Mouse (Mus musculus) embryo, embryonic 10.5 days (tissue): ENCODE results near the gene Tas1r3.

Source experiments
- DNase-seq: peaks from one replicate; pipeline ENCODE4 v3.0.0-alpha.2; 2015; ENCODE audit warnings: low spot score

The Tas1r3 gene

GRCm38 (mm10) chr4:155841651-155842270 is 21.4 kb downstream of the Tas1r3 start:
- no peak for DNase-seq

DNA sequence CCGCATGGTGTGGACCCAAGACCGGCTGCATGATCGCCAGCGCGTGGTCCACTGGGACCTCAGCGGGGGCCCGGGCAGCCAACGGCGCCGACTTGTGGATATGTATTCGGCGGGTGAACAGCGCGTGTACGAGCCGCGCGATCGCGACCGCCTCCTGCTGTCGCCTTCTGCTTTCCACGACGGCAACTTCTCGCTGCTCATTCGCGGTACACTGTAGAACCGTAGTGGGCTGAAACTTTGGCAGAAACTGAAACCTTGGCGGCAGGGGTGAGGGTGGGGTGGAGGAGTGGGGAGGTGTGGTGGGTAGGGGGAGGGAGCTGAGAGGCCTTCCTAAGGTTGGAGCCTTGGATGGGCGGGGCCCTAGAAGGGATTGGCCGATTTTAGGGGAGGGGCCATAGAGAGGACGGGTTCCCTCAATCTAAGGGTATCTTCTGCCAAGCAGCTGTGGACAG is 22.1 kb downstream of the Tas1r3 start:
- DNase-seq: peak; percentile 81

DNA sequence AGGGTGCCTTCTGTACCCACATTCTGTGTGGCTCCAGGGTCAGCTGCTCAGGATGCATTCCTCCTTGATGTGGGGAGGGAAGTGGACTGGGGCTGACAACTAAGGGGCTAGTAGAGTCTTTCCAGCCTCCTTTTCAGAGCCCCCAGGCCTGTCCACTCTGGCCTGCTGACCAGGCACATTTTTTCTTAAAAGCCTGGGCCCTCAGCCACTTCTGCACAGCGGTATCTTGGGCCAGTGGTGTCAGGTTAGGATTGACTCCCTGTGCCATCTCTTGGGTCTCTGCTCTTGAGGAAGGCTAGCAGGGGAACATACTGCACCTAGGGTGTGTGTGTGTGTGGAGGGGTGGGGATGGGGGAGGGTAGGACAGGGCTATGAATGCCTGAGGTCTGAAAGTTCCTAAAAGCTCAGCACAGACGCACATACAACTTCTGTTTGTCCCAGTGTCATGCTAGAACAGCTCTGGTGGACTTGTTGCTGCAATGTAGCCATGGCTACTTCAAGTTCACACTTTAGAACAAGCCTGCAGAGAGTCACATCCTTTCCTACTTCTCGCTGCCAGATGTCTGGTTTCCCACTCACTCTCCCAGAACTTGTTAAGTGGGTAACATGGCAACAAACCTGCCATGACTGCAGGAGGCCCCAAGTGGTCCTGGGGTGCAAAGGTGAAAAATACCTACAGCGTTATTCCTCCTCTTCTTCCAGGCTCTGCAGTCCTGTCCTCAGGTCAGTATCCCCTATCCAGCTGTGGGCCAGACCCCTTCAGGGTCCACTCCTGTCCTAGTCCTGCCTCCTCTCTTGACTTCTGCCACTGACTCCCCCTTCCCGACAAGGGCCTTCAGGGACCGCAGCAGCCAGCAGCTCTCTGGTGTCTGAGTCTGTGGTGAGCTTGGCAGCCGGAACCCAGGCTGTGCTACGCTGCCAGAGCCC is 22.8 kb downstream of the Tas1r3 start:
- peak; percentile 29 for DNase-seq

DNA sequence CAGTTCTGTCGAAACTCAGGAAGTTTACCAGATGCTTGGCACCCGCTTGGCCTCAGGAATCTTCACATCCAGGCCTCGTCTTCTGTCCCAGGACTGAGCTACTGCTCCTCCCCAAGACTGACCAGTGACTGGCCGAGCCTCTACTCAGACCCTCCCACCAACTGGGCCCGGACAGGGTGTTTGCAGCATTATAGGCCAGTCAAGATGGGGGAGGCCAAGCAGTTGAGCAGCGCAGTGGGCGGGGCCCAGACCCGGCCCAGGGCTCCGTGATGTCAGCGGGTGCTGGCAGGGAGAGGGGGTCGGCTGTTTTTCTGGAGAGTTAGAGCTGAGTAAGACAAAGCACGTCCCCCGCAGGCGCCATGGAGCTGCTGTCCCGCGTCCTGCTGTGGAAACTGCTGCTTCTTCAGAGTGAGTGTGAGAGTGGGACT is 23.7 kb downstream of the Tas1r3 start, which contains the start of gene Mxra8:
Gene Mxra8, plus strand, starts transcription at position 198 of the 428 bp plus-strand sequence.
- peak; percentile 91 for DNase-seq

DNA sequence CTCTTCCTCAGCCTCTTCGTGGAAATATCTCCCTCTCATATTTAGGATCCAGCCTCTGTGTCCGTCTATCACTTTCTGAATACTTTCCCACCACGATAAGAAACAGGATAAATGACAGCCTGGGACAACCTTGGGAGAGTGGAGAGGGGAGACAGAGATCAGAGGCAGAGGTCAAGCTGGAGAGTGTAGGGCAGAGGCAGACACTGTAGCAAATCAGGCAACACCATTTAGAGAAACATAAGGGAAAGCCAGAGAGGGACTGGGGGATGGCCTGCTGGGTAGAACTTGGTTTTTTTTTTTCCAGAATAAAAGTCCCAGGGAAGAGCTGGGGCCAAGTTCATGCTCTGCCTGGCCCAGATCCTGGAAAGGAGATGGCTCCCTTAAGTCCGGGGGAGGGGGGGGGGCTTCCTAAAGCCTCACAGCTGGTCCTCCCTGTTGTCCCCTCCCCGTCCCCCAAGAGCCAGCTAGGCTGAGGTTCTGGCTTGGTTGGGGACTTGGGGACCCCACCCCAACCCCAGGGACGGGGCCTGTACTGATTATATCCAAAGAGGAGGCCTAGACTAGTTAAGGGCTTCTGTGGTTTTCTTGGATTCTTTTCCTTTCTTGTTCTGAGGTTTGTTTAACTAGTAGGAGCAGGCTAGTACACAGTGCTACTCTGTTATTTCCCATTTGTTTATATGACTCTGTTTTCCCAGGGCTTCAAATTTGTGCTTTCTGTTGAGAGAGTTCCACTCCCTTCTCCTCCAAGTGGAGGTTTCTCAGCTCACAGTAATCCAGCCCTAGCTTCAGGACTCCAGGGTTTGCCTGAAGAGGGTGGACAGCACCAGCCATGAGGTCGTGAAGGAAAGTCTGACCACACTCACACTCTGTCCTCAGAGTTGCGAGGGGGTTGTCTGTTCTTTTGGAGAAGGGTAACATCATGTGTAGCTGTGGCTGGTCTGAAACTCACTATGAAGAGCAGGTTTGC is 24.7 kb downstream of the Tas1r3 start:
- no peak for DNase-seq

- DNase-seq: no peak
Measured at GRCm38 (mm10) chr4:155837404-155838010, 25.7 kb downstream of the Tas1r3 start.

DNA sequence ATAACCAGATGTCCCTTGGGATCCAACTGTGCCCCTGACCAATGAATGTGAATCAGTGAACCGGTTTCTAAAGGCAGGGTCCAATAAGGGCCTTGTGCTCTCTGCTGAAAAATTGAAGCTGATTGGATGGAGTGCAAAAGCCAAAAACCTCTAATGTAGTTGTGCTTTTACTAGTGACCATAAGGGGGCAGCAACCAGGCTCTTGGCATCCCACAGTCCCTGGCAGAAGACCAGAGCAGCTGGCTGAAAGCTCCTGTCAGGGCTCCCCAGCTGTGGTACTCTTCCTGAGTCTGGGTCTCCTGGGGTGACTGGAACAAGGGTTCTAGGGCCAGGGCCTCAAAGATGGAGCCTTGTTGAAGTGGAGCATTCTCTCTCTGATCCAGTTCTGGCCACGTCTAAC is 29.3 kb downstream of the Tas1r3 start:
- DNase-seq: peak; percentile 87

- no peak for DNase-seq
Measured at GRCm38 (mm10) chr4:155833234-155833633, 29.9 kb downstream of the Tas1r3 start.

DNA sequence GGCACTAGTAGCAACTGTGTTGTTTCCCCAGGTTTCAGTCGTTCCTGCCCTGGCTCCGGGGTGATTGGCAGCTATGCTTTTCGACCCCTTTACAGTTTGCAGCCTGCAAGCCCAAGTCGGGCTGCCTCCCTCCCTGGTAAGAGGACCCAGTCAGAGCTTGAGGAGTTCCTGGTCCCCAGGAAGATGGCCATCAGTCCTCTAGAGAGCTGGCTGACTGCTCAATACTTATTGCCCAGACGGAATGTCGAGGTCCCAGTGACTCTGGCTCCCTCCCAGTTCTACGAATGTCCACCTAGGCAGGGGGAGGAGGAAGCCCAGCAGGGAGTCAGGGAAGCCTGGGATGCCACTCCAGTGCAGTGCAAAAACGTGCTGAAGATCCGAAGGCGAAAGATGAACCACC is 30.8 kb downstream of the Tas1r3 start:
- DNase-seq: no peak

DNA sequence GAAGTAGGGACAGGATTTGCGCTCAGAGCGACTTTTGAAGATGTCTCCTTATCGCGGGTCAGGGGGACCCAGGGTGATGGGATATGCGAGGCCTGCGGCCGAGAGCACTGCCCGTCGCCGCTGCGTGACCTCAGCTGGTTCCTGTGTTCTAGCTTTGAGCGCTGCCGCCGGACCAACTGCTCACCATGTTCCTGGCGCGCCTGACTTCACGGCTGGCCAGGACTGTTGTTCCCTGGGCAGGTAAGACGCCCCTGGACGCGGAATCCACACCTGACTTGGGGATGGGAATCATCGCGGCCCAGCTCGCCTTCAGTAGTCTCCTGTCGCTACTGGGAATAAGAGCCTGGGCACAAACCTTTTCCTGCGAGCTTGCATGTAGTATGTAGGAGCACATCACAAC is 31.3 kb downstream of the Tas1r3 start:
- DNase-seq: no peak

DNA sequence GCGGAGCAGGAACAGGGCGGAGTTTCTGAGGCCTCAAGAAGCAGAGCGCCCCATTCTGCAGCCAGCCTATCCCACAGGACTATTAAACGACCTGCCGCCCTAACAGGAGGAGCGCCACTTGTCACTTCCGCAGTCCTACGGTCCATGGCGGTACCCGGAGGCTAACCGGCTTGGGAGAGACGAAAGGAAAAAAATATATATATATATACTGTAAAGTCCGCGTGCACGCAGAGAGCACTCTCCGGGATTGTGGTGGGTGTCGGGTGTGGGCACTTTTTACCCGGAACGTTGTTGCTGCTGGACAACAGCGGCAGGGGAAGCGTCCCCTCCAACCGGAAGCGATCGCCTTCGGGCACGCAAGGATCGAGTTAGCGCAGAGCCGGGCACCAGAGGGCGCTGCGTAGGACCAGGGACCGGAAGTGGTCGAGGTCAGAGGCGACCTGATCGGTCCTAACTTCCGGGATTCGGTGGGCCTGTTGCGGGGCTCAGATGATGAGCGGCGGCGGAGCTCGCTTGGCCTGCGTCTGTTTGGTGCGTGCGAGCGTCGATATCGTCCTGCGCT is 31.9 kb downstream of the Tas1r3 start, which contains the start of gene Aurkaip1:
Gene Aurkaip1, plus strand, starts transcription at position 68 of the 562 bp plus-strand sequence.
- DNase-seq: peak; percentile 98

DNA sequence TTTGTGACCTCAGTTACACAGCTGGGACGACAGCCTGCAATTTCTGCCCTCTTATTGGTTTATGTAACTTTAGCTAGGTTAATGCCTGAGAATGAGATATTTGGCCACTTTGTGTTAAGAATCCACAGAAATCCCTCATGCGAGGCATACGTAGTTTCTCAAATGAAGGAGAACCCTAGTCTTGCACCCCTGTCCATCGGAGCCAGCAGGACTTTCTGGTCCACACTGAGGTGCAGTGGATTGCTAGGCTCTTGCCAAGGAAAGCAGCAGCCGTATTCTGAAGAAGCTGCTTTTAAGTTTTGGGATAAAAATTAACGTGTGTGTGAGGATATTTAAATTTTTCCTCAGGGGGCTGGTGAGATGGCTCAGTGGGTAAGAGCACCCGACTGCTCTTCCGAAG is 32.6 kb downstream of the Tas1r3 start:
- DNase-seq: no peak

GRCm38 (mm10) chr4:155829866-155830265 is 33.3 kb downstream of the Tas1r3 start:
- no peak for DNase-seq

- DNase-seq: no peak
Measured at GRCm38 (mm10) chr4:155823443-155823842, 39.7 kb downstream of the Tas1r3 start.

DNA sequence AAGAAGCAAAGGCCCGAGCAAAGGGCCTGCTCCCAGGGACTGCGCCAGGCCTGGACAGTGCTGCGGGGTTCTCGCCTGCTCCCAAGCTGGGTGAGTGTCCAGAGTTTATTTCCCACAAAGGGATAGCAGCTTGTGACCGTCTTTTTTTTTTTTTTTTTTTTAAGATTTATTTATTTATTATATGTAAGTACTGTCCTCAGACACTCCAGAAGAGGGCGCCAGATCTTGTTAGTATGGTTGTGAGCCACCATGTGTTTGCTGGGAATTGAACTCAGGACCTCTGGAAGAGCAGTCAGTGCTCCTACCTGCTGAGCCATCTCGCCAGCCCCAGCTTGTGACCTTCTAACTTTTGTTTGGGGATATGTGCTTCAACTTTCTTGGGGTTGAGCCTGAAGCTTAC is 42.1 kb downstream of the Tas1r3 start:
- peak; percentile 51 for DNase-seq

GRCm38 (mm10) chr4:155817533-155817932 is 45.6 kb downstream of the Tas1r3 start:
- DNase-seq: no peak

DNA sequence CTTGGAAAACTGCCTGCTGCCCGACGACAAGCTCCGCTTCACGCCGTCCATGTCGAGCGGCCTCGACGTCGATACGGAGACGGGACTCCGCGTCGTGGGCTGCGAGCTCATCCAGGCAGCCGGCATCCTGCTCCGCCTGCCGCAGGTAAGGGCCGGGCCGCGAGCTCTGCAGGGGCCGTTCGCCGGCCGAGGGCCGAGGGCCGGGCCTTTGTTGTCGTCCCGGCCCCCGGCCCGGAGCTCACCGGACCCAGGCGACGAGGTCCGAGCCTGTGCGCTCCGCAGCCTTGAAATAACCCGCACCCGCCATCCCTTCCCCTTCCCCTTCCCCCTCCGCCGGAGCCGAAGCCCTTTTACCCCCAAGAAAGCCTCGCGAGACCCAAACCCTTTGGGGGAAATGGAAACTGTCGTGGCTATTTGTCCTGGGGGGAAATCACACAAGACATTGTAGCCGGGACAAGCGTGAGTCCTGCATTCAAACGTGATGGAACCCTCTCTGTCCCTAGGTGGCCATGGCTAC is 50.4 kb downstream of the Tas1r3 start:
- DNase-seq: peak; percentile 56

- peak; percentile 97 for DNase-seq
Measured at GRCm38 (mm10) chr4:155811929-155812664, 51.1 kb downstream of the Tas1r3 start, which contains the start of gene Ccnl2. Gene Ccnl2, plus strand, starts transcription at chr4:155812489.
